Mouse (Mus musculus) heart, postnatal 10 days (tissue): ENCODE measurements around the gene Rgma. TPM values are rescaled to one million over a fixed set of nuclear protein-coding genes. Genes with fewer than 3 reads are reported as not detected.

Experiments used
- DNase-seq, 2 experiments: peaks; one replicate each; pipeline ENCODE4 v3.0.0; 2021
- intact Hi-C: fragments of 180-260 bp; cut with DNase I; formaldehyde crosslinking; loops from one replicate; pipeline ENCODE4 v1.15.1; 2025
- total RNA-seq, 2 experiments: library from RNA; stranded (reverse); gene quantifications; 2 replicates each; pipeline ENCODE4 v1.2.3; 2021

Rgma gene
- total RNA-seq, 2 experiments from 2014 or later, result 40.6 to 50.4 TPM

- no peak for DNase-seq
- intact Hi-C loops, result loop anchor here (5.0 kb wide), 1 partner anchor 36 kb away; no protein-coding TSS in a partner anchor
Measured at GRCm38 (mm10) chr7:73367681-73368464, 7.4 kb upstream of the Rgma start.

GRCm38 (mm10) chr7:73369992-73370391 lies 5.3 kb upstream of the Rgma start:
- intact Hi-C loops, result loop anchor here (5.0 to 10.0 kb wide), 2 partner anchors 38 to 255 kb away; no protein-coding TSS in a partner anchor
- DNase-seq, result peak in 1 of 2 experiments; percentile 44

GRCm38 (mm10) chr7:73371587-73372321 lies 3.6 kb upstream of the Rgma start:
- DNase-seq, result no peak
- intact Hi-C loops, result loop anchor here (10.0 kb wide), 1 partner anchor 257 kb away; no protein-coding TSS in a partner anchor

- peak; percentile 84 to 87 for DNase-seq
- intact Hi-C loops, result loop anchor here (10.0 kb wide), 1 partner anchor 258 kb away; no protein-coding TSS in a partner anchor
Measured at GRCm38 (mm10) chr7:73372352-73372970, 2.8 kb upstream of the Rgma start.

GRCm38 (mm10) chr7:73374727-73375126 lies 582 bp upstream of the Rgma start:
- intact Hi-C loops, result loop anchor here (2.0 to 10.0 kb wide), 5 partner anchors 48 to 337 kb away; no protein-coding TSS in a partner anchor
- peak; percentile 63 to 66 for DNase-seq

- DNase-seq, result peak; percentile 83 to 84
- intact Hi-C loops, result loop anchor here (2.0 to 10.0 kb wide), 6 partner anchors 46 to 976 kb away; no protein-coding TSS in a partner anchor
Measured at GRCm38 (mm10) chr7:73376101-73377001, 1.0 kb downstream of the Rgma start.

- intact Hi-C loops, result loop anchor here (2.0 to 10.0 kb wide), 6 partner anchors 45 to 977 kb away; no protein-coding TSS in a partner anchor
- DNase-seq, result peak in 1 of 2 experiments; percentile 34
Measured at GRCm38 (mm10) chr7:73377307-73377706, 2.0 kb downstream of the Rgma start.

- no peak for DNase-seq
- intact Hi-C loops, result loop anchor here (5.0 to 10.0 kb wide), 4 partner anchors 44 to 341 kb away; no protein-coding TSS in a partner anchor
Measured at GRCm38 (mm10) chr7:73378034-73378433, 2.7 kb downstream of the Rgma start.

GRCm38 (mm10) chr7:73382843-73383242 lies 7.5 kb downstream of the Rgma start:
- intact Hi-C loops, result loop anchor here (5.0 kb wide), 1 partner anchor 426 kb away; no protein-coding TSS in a partner anchor

GRCm38 (mm10) chr7:73388866-73389265 lies 13.6 kb downstream of the Rgma start:
- intact Hi-C loops, result no loop called here
- DNase-seq, result no peak

More at GRCm38 (mm10) chr7:73382843-73383242, 7.5 kb downstream of the Rgma start:
- DNase-seq, result no peak

GRCm38 (mm10) chr7:73389419-73389818 lies 14.1 kb downstream of the Rgma start:
- no peak for DNase-seq
- intact Hi-C loops, result no loop called here

GRCm38 (mm10) chr7:73389871-73390294 lies 14.6 kb downstream of the Rgma start:
- intact Hi-C loops, result no loop called here
- no peak for DNase-seq

GRCm38 (mm10) chr7:73390426-73391001 lies 15.2 kb downstream of the Rgma start:
- peak in 1 of 2 experiments; percentile 50 for DNase-seq
- intact Hi-C loops, result no loop called here

- intact Hi-C loops, result no loop called here
- peak; percentile 94 to 95 for DNase-seq
Measured at GRCm38 (mm10) chr7:73391002-73391517, 15.8 kb downstream of the Rgma start.

GRCm38 (mm10) chr7:73391518-73392321 lies 16.4 kb downstream of the Rgma start:
- peak; percentile 64 to 74 for DNase-seq

GRCm38 (mm10) chr7:73392359-73392758 lies 17.1 kb downstream of the Rgma start:
- DNase-seq, result no peak
- intact Hi-C loops, result no loop called here

More at GRCm38 (mm10) chr7:73391518-73392321, 16.4 kb downstream of the Rgma start:
- intact Hi-C loops, result no loop called here

- no peak for DNase-seq
- intact Hi-C loops, result no loop called here
Measured at GRCm38 (mm10) chr7:73393307-73394012, 18.2 kb downstream of the Rgma start.
